Mouse (Mus musculus): ENCODE data around the gene Ror2. TPM values are rescaled to one million over a fixed set of nuclear protein-coding genes. Genes with fewer than 3 reads are reported as not detected.
"Not testable (repeated sequence)": the region's sequence is repeated elsewhere in the genome, so short reads cannot be mapped to it uniquely, and the experiment has no call there.

The Ror2 gene
- polyA plus RNA-seq (2015; fragmentation: Nextera tagmentation; extraction: Ambion mirVana) = 24.0 and 24.6 TPM in 2 replicates

- no peaks in the 10 kb centered on the region for H3K9me3 ChIP-seq (replicated peaks)
- WGBS = under 1% methylated on average over 67 of the region's 68 CpGs
- H3K9ac ChIP-seq = peak within 1 kb of the TSS; percentile 79
- H3K27ac ChIP-seq (replicated peaks) = peak within 1 kb of the TSS; percentile 82
- no peaks in the 10 kb centered on the region for H3K36me3 ChIP-seq
- ATAC-seq (ENCODE audit: insufficient number of reproducible peaks, low FRiP score, low TSS enrichment, low read depth) = peak; percentile 88
- peaks cover 37% of the 10 kb centered on the region for H3K4me1 ChIP-seq
- H3K27me3 ChIP-seq = peaks cover 4% of the 10 kb centered on the region; the same call in 1 of the 2 replicates
- peak within 1 kb of the TSS; percentile 59 for H3K4me2 ChIP-seq (replicated peaks)
- peak within 1 kb of the TSS; percentile 66 for H3K4me3 ChIP-seq (replicated peaks)
Measured at GRCm38 (mm10) chr13:53285756-53286361, at the start of gene Ror2. Gene Ror2 (minus strand): TSS chr13:53286124.

GRCm38 (mm10) chr13:53333769-53334168 lies 47.8 kb upstream of the Ror2 start:
- H3K4me3 ChIP-seq (replicated peaks) = no peak overlapping the region
- no peak overlapping the region for H3K9ac ChIP-seq
- H3K27me3 ChIP-seq = no peaks in the 10 kb centered on the region
- peaks cover 66% of the 10 kb centered on the region for H3K36me3 ChIP-seq
- H3K4me1 ChIP-seq = peaks cover 3% of the 10 kb centered on the region; the same call in 1 of the 2 replicates
- H3K4me2 ChIP-seq (replicated peaks) = no peak overlapping the region
- H3K27ac ChIP-seq (replicated peaks) = no peak overlapping the region
- 90% methylated on average over 8 of the region's 8 CpGs for WGBS
- no peak for ATAC-seq (ENCODE audit: insufficient number of reproducible peaks, low FRiP score, low TSS enrichment, low read depth)
- H3K9me3 ChIP-seq (replicated peaks) = no peaks in the 10 kb centered on the region

GRCm38 (mm10) chr13:53330246-53330645 lies 44.3 kb upstream of the Ror2 start:
- WGBS = 78% methylated on average over 2 of the region's 2 CpGs
- Histone ChIP-seq H3K4me3 (replicated peaks) (no peak overlapping the region), H3K4me1 (no peaks in the 10 kb centered on the region), H3K27me3 (no peaks in the 10 kb centered on the region), H3K9ac (no peak overlapping the region), H3K9me3 (replicated peaks) (no peaks in the 10 kb centered on the region), H3K27ac (replicated peaks) (no peak overlapping the region), H3K4me2 (replicated peaks) (no peak overlapping the region), H3K36me3 (peaks cover 33% of the 10 kb centered on the region)
- ATAC-seq (ENCODE audit: insufficient number of reproducible peaks, low FRiP score, low TSS enrichment, low read depth) = no peak

GRCm38 (mm10) chr13:53325531-53325930 lies 39.6 kb upstream of the Ror2 start:
- 84% methylated on average over 1 of the region's 1 CpGs for WGBS
- H3K4me2 ChIP-seq (replicated peaks) = no peak overlapping the region
- H3K27me3 ChIP-seq = no peaks in the 10 kb centered on the region
- no peaks in the 10 kb centered on the region for H3K9me3 ChIP-seq (replicated peaks)
- 0 out of 2 replicates have a peak, but pooled peaks cover 5% of the 10 kb centered on the region for H3K4me1 ChIP-seq
- no peaks in the 10 kb centered on the region for H3K36me3 ChIP-seq
- H3K9ac ChIP-seq = no peak overlapping the region
- no peak overlapping the region for H3K4me3 ChIP-seq (replicated peaks)
- no peak for ATAC-seq (ENCODE audit: insufficient number of reproducible peaks, low FRiP score, low TSS enrichment, low read depth)
- H3K27ac ChIP-seq (replicated peaks) = no peak overlapping the region

- no peak for ATAC-seq (ENCODE audit: insufficient number of reproducible peaks, low FRiP score, low TSS enrichment, low read depth)
- Histone ChIP-seq H3K9ac (no peak overlapping the region), H3K27me3 (no peaks in the 10 kb centered on the region), H3K9me3 (replicated peaks) (no peaks in the 10 kb centered on the region), H3K27ac (replicated peaks) (no peak overlapping the region), H3K36me3 (no peaks in the 10 kb centered on the region), H3K4me2 (replicated peaks) (no peak overlapping the region), H3K4me3 (replicated peaks) (no peak overlapping the region), H3K4me1 (0 out of 2 replicates have a peak, but pooled peaks cover 5% of the 10 kb centered on the region)
- 64% methylated on average over 2 of the region's 2 CpGs for WGBS
Measured at GRCm38 (mm10) chr13:53323661-53324060, 37.7 kb upstream of the Ror2 start.

- H3K27me3 ChIP-seq = peaks cover 6% of the 10 kb centered on the region; the same call in 1 of the 2 replicates
- no peak overlapping the region for H3K9ac ChIP-seq
- no peaks in the 10 kb centered on the region for H3K36me3 ChIP-seq
- WGBS = 27% methylated on average over 12 of the region's 12 CpGs
- H3K4me2 ChIP-seq (replicated peaks) = no peak overlapping the region
- H3K4me3 ChIP-seq (replicated peaks) = no peak overlapping the region
- H3K27ac ChIP-seq (replicated peaks) = peak overlapping the region; percentile 44; the same call in 1 of the 2 replicates
- H3K4me1 ChIP-seq = 0 out of 2 replicates have a peak, but pooled peaks cover 11% of the 10 kb centered on the region
- ATAC-seq (ENCODE audit: insufficient number of reproducible peaks, low FRiP score, low TSS enrichment, low read depth) = no peak
- H3K9me3 ChIP-seq (replicated peaks) = no peaks in the 10 kb centered on the region
Measured at GRCm38 (mm10) chr13:53320899-53321298, 35.0 kb upstream of the Ror2 start.

GRCm38 (mm10) chr13:53316515-53317295 lies 30.8 kb upstream of the Ror2 start:
- Histone ChIP-seq H3K9me3 (replicated peaks) (no peaks in the 10 kb centered on the region), H3K4me2 (replicated peaks) (no peak overlapping the region), H3K9ac (no peak overlapping the region), H3K36me3 (no peaks in the 10 kb centered on the region), H3K4me3 (replicated peaks) (no peak overlapping the region), H3K4me1 (peaks cover 14% of the 10 kb centered on the region; the same call in 1 of the 2 replicates), H3K27ac (replicated peaks) (no peak overlapping the region), H3K27me3 (peaks cover 9% of the 10 kb centered on the region; the same call in 1 of the 2 replicates)
- no peak for ATAC-seq (ENCODE audit: insufficient number of reproducible peaks, low FRiP score, low TSS enrichment, low read depth)
- WGBS = 58% methylated on average over 11 of the region's 11 CpGs

- H3K4me1 ChIP-seq = peaks cover 14% of the 10 kb centered on the region; the same call in 1 of the 2 replicates
- not testable (repeated sequence) for H3K4me2 ChIP-seq (replicated peaks); H3K36me3 ChIP-seq; H3K27ac ChIP-seq (replicated peaks); H3K9me3 ChIP-seq (replicated peaks); H3K9ac ChIP-seq; H3K4me3 ChIP-seq (replicated peaks); H3K27me3 ChIP-seq; ATAC-seq (ENCODE audit: insufficient number of reproducible peaks, low FRiP score, low TSS enrichment, low read depth)
- 79% methylated on average over 4 of the region's 4 CpGs for WGBS
Measured at GRCm38 (mm10) chr13:53315757-53316156, 29.8 kb upstream of the Ror2 start.

- no peak overlapping the region for H3K4me2 ChIP-seq (replicated peaks)
- no peak overlapping the region for H3K4me3 ChIP-seq (replicated peaks)
- peaks cover 27% of the 10 kb centered on the region for H3K4me1 ChIP-seq
- no peaks in the 10 kb centered on the region for H3K36me3 ChIP-seq
- H3K9me3 ChIP-seq (replicated peaks) = no peaks in the 10 kb centered on the region
- H3K27me3 ChIP-seq = 0 out of 2 replicates have a peak, but pooled peaks cover 7% of the 10 kb centered on the region
- H3K9ac ChIP-seq = no peak overlapping the region
- 69% methylated on average over 5 of the region's 5 CpGs for WGBS
- no peak for ATAC-seq (ENCODE audit: insufficient number of reproducible peaks, low FRiP score, low TSS enrichment, low read depth)
- peak overlapping the region; percentile 96 for H3K27ac ChIP-seq (replicated peaks)
Measured at GRCm38 (mm10) chr13:53310442-53310841, 24.5 kb upstream of the Ror2 start.

GRCm38 (mm10) chr13:53309661-53310160 lies 23.8 kb upstream of the Ror2 start:
- peak; percentile 90 for ATAC-seq (ENCODE audit: insufficient number of reproducible peaks, low FRiP score, low TSS enrichment, low read depth)
- no peaks in the 10 kb centered on the region for H3K9me3 ChIP-seq (replicated peaks)
- WGBS = 2% methylated on average over 15 of the region's 15 CpGs
- peak overlapping the region; percentile 46 for H3K4me2 ChIP-seq (replicated peaks)
- H3K27ac ChIP-seq (replicated peaks) = peak overlapping the region; percentile 96
- peak overlapping the region; percentile 23 for H3K4me3 ChIP-seq (replicated peaks)
- H3K4me1 ChIP-seq = peaks cover 23% of the 10 kb centered on the region
- H3K27me3 ChIP-seq = 0 out of 2 replicates have a peak, but pooled peaks cover 7% of the 10 kb centered on the region
- no peaks in the 10 kb centered on the region for H3K36me3 ChIP-seq
- H3K9ac ChIP-seq = no peak overlapping the region

GRCm38 (mm10) chr13:53309148-53309547 lies 23.2 kb upstream of the Ror2 start:
- no peak overlapping the region for H3K9ac ChIP-seq

More at GRCm38 (mm10) chr13:53309148-53309547, 23.2 kb upstream of the Ror2 start:
- H3K9me3 ChIP-seq (replicated peaks) = no peaks in the 10 kb centered on the region
- peaks cover 20% of the 10 kb centered on the region for H3K4me1 ChIP-seq
- peak overlapping the region; percentile 23 for H3K4me3 ChIP-seq (replicated peaks)
- peak overlapping the region; percentile 96 for H3K27ac ChIP-seq (replicated peaks)
- H3K36me3 ChIP-seq = no peaks in the 10 kb centered on the region
- peak overlapping the region; percentile 46 for H3K4me2 ChIP-seq (replicated peaks)
- H3K27me3 ChIP-seq = 0 out of 2 replicates have a peak, but pooled peaks cover 7% of the 10 kb centered on the region
- WGBS = 14% methylated on average over 9 of the region's 9 CpGs
- peak; percentile 71 for ATAC-seq (ENCODE audit: insufficient number of reproducible peaks, low FRiP score, low TSS enrichment, low read depth)

Measured in embryonic facial prominence, embryonic 15.5 days (tissue).